Mouse (Mus musculus) embryonic fibroblast, embryonic 13.5 days (primary cell): ENCODE measurements at regions not wholly inside any gene's neighbourhood (a gene's known extent, or its start where the extent isn't known, plus 50 kb on each side); places are given as distances from the start of the nearest gene placed in this dataset.

ENCODE experiments used
- CTCF ChIP-seq: IDR thresholded peaks from 2 replicates; pipeline ENCODE4 v1.5.1; 2011; ENCODE audit warnings: mild to moderate bottlenecking, control low read depth, low read length, moderate library complexity, borderline replicate concordance; ENCODE audit not compliant: insufficient read depth
- POLR2A ChIP-seq: IDR thresholded peaks from 2 replicates; pipeline ENCODE4 v1.6.1; 2011; ENCODE audit warnings: low read depth, mild to moderate bottlenecking, control low read depth, low read length, moderate library complexity

DNA sequence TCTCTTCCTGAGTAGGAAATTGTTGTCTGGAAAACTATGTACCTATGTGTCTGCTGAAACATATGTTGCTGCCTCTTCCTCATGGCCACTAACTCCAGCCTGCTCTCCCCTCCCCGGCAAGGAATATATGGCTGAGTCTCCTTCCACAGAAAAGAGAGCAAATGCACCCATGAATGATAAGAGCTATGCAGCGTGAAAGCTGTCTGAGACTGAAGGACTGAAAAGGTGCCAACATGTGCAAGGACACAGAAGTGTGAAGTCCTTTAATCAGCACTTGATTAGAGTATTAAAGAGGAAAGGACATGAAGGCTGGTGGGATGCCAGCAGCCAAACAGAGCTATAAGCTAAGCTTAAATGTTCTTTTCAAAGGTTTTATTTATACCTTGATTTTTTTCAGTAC lies 279.1 kb downstream of the Nuf2 start:
- no peak for TF ChIP-seq POLR2A
- TF ChIP-seq CTCF = no peak
